ENCODE assay signal across 8 mouse cellular contexts in genomic region chr17:31294363-31295214, GRCm38 (mm10). TPM values are rescaled to one million over a fixed set of nuclear protein-coding genes. Genes with fewer than 3 reads are reported as not detected.
A peak's percentile ranks its signal among the peaks of the same experiment; 100 is the strongest.
DNase-seq lines count a peak whose midpoint lies in the region; ATAC-seq lines count a peak whose summit lies in the region.

No protein-coding gene starts in this region.

- peak overlapping the region; percentile 100 for H3K4me2 ChIP-seq in heart, embryonic 14.5 days (ENCODE audit: low read length)
- H3K4me2 ChIP-seq in forebrain, embryonic 16.5 days (ENCODE audit: low read length): peak overlapping the region; percentile 96; the same call in 1 of the 2 replicates

- H3K79me2 ChIP-seq in macrophage (ENCODE audit: inconsistent target): no peaks in the 10 kb centered on the region

- no peak overlapping the region for H3K27ac ChIP-seq in heart, embryonic 14.5 days (replicated peaks in 1 of 2; ENCODE audit: control insufficient read depth in 1 of 2, insufficient read depth in 1 of 2, low read depth in 2 of 2, low read length in 2 of 2)
- no peak overlapping the region for H3K27ac ChIP-seq in forebrain, embryonic 16.5 days (ENCODE audit: low read length)
- H3K27ac ChIP-seq in macrophage: 0 out of 2 replicates have a peak overlapping the region, but pooled peaks have one; percentile 2

- 83% methylated on average over 15 of the region's 15 CpGs for WGBS in heart, embryonic 14.5 days
- WGBS in forebrain, embryonic 16.5 days: 86% methylated on average over 15 of the region's 15 CpGs
- WGBS in macrophage (ENCODE audit: missing documents): 57% methylated on average over 15 of the region's 15 CpGs

- H3K27me3 ChIP-seq in heart, embryonic 14.5 days (ENCODE audit: control insufficient read depth, insufficient read depth, low read length): peaks cover 6% of the 10 kb centered on the region; the same call in 1 of the 2 replicates
- no peaks in the 10 kb centered on the region for H3K27me3 ChIP-seq in forebrain, embryonic 16.5 days (replicated peaks; ENCODE audit: control insufficient read depth, insufficient read depth, low read length)

- peaks cover 22 to 33% of the 10 kb centered on the region in 2 experiments for H3K4me1 ChIP-seq in heart, embryonic 14.5 days (ENCODE audit: control insufficient read depth in 2 of 2, insufficient read depth in 2 of 2, low read length in 2 of 2)
- peaks cover 23% of the 10 kb centered on the region for H3K4me1 ChIP-seq in forebrain, embryonic 16.5 days (replicated peaks; ENCODE audit: control insufficient read depth, insufficient read depth, low read length)

- H3K4me3 ChIP-seq in heart, embryonic 14.5 days (ENCODE audit: control insufficient read depth in 1 of 2, insufficient read depth in 1 of 2, low read depth in 1 of 2, low read length in 2 of 2): no peak overlapping the region
- no peak overlapping the region for H3K4me3 ChIP-seq in forebrain, embryonic 16.5 days (replicated peaks; ENCODE audit: low read length)
- no peak overlapping the region for H3K4me3 ChIP-seq in macrophage (ENCODE audit: inconsistent target)

- H3K36me3 ChIP-seq in heart, embryonic 14.5 days (ENCODE audit: control insufficient read depth, insufficient read depth, low read length): no peaks in the 10 kb centered on the region
- H3K36me3 ChIP-seq in forebrain, embryonic 16.5 days (ENCODE audit: control insufficient read depth, insufficient read depth): no peaks in the 10 kb centered on the region
- no peaks in the 10 kb centered on the region for H3K36me3 ChIP-seq in macrophage (ENCODE audit: inconsistent target)

- no peak overlapping the region for H3K9ac ChIP-seq in heart, embryonic 14.5 days (ENCODE audit: low read length)
- H3K9ac ChIP-seq in forebrain, embryonic 16.5 days (replicated peaks; ENCODE audit: low read depth, low read length): no peak overlapping the region

- H3K9me3 ChIP-seq in heart, embryonic 14.5 days (ENCODE audit: control insufficient read depth, low read length): no peaks in the 10 kb centered on the region
- H3K9me3 ChIP-seq in forebrain, embryonic 16.5 days (ENCODE audit: control insufficient read depth, low read length): no peaks in the 10 kb centered on the region

- ATAC-seq in heart, embryonic 14.5 days (ENCODE audit: insufficient number of reproducible peaks, insufficient read depth, low FRiP score, low read depth): no peak
- ATAC-seq in CD4-positive, CD25-positive, alpha-beta regulatory T cell, adult 4 months: peak; percentile 23
- no peak for ATAC-seq in forebrain, embryonic 16.5 days

- no peak for DNase-seq in heart, postnatal 4 days
- DNase-seq in left cerebral cortex, adult 11 months (ENCODE audit: low spot score): no peak
- no peak for DNase-seq in gastrocnemius, postnatal 10 days
- DNase-seq in cerebellum, adult 9-10 months: no peak

RNA-seq across cellular contexts. Expression of gene Slc37a1, which starts 8.0 kb away (rescaled TPM):
- 8.0 and 9.1 TPM in 2 replicates for polyA plus RNA-seq in heart, embryonic 14.5 days (2014; fragmentation: Nextera tagmentation; extraction: Ambion mirVana)
- total RNA-seq in heart, postnatal 4 days (2021): 10 to 100 TPM; 10.8 to 11.6 TPM
- 10 to 100 TPM; 29.9 to 42.6 TPM for polyA plus RNA-seq in CD4-positive, CD25-positive, alpha-beta regulatory T cell, adult 4 months (2017; shearing (Covaris generic))
- 9.9 and 14.2 TPM in 2 replicates for polyA plus RNA-seq in forebrain, embryonic 16.5 days (2015; fragmentation: Nextera tagmentation; extraction: Ambion mirVana)
- total RNA-seq in macrophage (2018; cell fraction: chromatin; rRNA removed): 10 to 100 TPM in 22 of 26 experiments, 1 to 10 TPM in 4; 3.0 to 79.5 (median 25.7) TPM
- total RNA-seq in macrophage (2018; cell fraction: cytosol; rRNA removed): 10 to 100 TPM in 11 of 26 experiments, 1 to 10 TPM in 15; 4.6 to 14.2 (median 9.4) TPM
- total RNA-seq in macrophage (2018; cell fraction: nucleus; rRNA removed): 10 to 100 TPM in 25 of 26 experiments, 1 to 10 TPM in 1; 9.2 to 42.3 (median 22.1) TPM
- polyA plus RNA-seq in macrophage (2018): 6.0 to 11.0 TPM (median 7.9 TPM) in 3 replicates
- total RNA-seq in gastrocnemius, postnatal 10 days (2021): 1 to 10 TPM; 2.4 to 2.6 TPM

RNA-seq across cellular contexts. Expression of gene Rsph1, which starts 17.4 kb away (rescaled TPM):
- 1.3 and 1.8 TPM in 2 replicates for polyA plus RNA-seq in heart, embryonic 14.5 days (2014; fragmentation: Nextera tagmentation; extraction: Ambion mirVana)
- total RNA-seq in heart, postnatal 4 days (2021): 1 to 10 TPM; 1.7 to 2.4 TPM
- polyA plus RNA-seq in CD4-positive, CD25-positive, alpha-beta regulatory T cell, adult 4 months (2017; shearing (Covaris generic)): 1 to 10 TPM in 1 of 2 experiments, under 1 TPM in 1; 0.52 to 1.1 TPM
- 3.7 and 4.5 TPM in 2 replicates for polyA plus RNA-seq in forebrain, embryonic 16.5 days (2015; fragmentation: Nextera tagmentation; extraction: Ambion mirVana)
- total RNA-seq in macrophage (2018; cell fraction: chromatin; rRNA removed): not detected
- under 1 TPM in 16 of 26 experiments, not detected in 10; 0.14 to 0.65 (median 0.35) TPM for total RNA-seq in macrophage (2018; cell fraction: cytosol; rRNA removed)
- total RNA-seq in macrophage (2018; cell fraction: nucleus; rRNA removed): not detected
- 0.33 to 0.92 TPM (median 0.59 TPM) in 3 replicates for polyA plus RNA-seq in macrophage (2018)
- total RNA-seq in gastrocnemius, postnatal 10 days (2021): 1 to 10 TPM; 8.5 to 9.1 TPM
